Mouse (Mus musculus): ENCODE measurements around the gene Hcfc1r1. TPM values are rescaled to one million over a fixed set of nuclear protein-coding genes. Genes with fewer than 3 reads are reported as not detected.

Hcfc1r1 gene
- total and polyA plus RNA-seq, 2 experiments from 2014 or later, result 214 to 328 TPM

GRCm38 (mm10) chr17:23719455-23719854, 46.1 kb downstream of the Hcfc1r1 start:
- H3K4me3 ChIP-seq (ENCODE audit: low read depth, low read length), result no peak overlapping the region
- TF ChIP-seq CTCF (IDR thresholded peaks at IDR 0.05; ENCODE audit: low read depth), result no peak
- no peak for TF ChIP-seq EP300 (IDR thresholded peaks at IDR 0.05; ENCODE audit: low read depth)
- H3K4me1 ChIP-seq (ENCODE audit: control insufficient read depth, insufficient read depth), result no peaks in the 10 kb centered on the region
- H3K27me3 ChIP-seq (ENCODE audit: control insufficient read depth, insufficient read depth, low read length), result no peaks in the 10 kb centered on the region
- 31% methylated on average over 1 of the region's 1 CpGs for WGBS
- H3K36me3 ChIP-seq (replicated peaks; ENCODE audit: control insufficient read depth, insufficient read depth, low read length), result no peaks in the 10 kb centered on the region
- no peak overlapping the region for H3K27ac ChIP-seq (ENCODE audit: low read depth)
- H3K9me3 ChIP-seq (replicated peaks; ENCODE audit: control insufficient read depth, low read length), result no peaks in the 10 kb centered on the region
- H3K9ac ChIP-seq (replicated peaks; ENCODE audit: low read depth, low read length), result no peak overlapping the region
- no peak for ATAC-seq (ENCODE audit: insufficient read depth, low read depth)
- no peak overlapping the region for H3K4me2 ChIP-seq (ENCODE audit: low read depth, low read length)
- DNase-seq (ENCODE audit: low spot score), result no peak

DNA sequence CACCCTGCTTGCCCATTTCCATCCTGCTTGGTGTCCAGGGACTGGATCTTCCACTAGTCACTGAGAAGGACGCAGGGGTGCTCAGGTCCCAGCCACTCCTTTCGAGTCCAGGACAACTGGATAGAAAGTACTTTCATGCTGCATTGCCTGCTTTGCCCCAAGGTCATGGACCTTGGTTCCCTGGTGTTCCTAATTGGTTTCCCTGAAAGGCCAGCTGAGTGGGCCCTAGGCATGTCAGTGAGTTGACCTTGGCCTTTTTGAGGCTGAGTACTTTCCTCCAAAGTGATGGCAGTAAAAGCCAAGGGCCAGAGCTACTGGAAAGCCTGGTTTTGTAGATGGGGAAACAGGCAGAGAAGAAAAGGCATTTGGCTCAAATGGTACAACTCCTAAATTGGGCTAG, 48.5 kb downstream of the Hcfc1r1 start:
- Histone ChIP-seq H3K27me3 (ENCODE audit: control insufficient read depth, insufficient read depth, low read length) (no peaks in the 10 kb centered on the region), H3K4me2 (ENCODE audit: low read depth, low read length) (no peak overlapping the region), H3K4me3 (ENCODE audit: low read depth, low read length) (no peak overlapping the region), H3K9ac (replicated peaks; ENCODE audit: low read depth, low read length) (no peak overlapping the region), H3K36me3 (replicated peaks; ENCODE audit: control insufficient read depth, insufficient read depth, low read length) (no peaks in the 10 kb centered on the region), H3K4me1 (ENCODE audit: control insufficient read depth, insufficient read depth) (peaks cover 6% of the 10 kb centered on the region; the same call in 1 of the 2 replicates), H3K27ac (ENCODE audit: low read depth) (no peak overlapping the region), H3K9me3 (replicated peaks; ENCODE audit: control insufficient read depth, low read length) (no peaks in the 10 kb centered on the region)
- DNase-seq (ENCODE audit: low spot score) (no peak), ATAC-seq (ENCODE audit: insufficient read depth, low read depth) (no peak)
- TF ChIP-seq EP300 (IDR thresholded peaks at IDR 0.05; ENCODE audit: low read depth), result no peak
- TF ChIP-seq CTCF (IDR thresholded peaks at IDR 0.05; ENCODE audit: low read depth), result no peak
- WGBS, result 84% methylated on average over 2 of the region's 2 CpGs

DNA sequence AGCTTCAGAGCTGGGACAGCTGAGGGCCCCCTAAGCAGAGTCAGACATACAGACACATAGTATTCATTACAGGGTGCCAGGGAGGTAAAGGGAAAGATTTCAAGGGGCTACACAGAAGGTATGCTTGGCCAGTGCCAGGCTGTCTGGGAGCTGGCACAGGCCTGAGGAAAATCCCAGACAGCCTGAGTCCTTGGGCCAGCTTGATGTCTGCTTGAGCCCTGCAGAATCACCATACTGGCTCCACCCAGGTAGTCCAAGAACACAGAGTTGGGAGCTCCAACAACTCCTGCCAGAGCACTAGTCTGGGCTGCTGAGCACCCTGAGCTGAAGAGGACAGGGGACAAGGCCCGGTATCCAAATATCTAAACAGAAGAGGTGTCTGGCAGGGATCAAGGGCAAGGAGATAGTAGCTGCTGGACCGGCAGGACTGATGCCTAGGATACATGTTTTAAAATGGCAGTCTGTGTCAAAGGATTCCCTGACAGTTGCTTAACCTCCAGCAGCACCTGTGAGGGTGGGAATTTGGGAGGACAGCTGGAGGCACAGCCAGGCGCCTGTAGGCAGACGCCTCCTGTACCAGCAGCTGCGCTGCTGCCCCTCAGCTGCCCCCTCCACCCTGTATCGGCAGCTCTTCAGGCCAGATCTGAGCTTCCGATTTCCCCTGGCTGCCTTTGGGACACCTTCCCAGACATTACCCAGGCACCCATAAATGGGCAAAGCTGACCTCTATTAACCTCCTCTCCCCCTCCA, 49.2 kb downstream of the Hcfc1r1 start, which contains the start of gene 1520401A03Rik:
Gene 1520401A03Rik, minus strand, starts transcription at position 408 of the 750 bp plus-strand sequence.
- 48% methylated on average over 7 of the region's 7 CpGs for WGBS
- no peak for TF ChIP-seq CTCF (IDR thresholded peaks at IDR 0.05; ENCODE audit: low read depth)
- no peak for TF ChIP-seq EP300 (IDR thresholded peaks at IDR 0.05; ENCODE audit: low read depth)
- DNase-seq (ENCODE audit: low spot score) (no peak), ATAC-seq (ENCODE audit: insufficient read depth, low read depth) (no peak)
- H3K36me3 ChIP-seq (replicated peaks; ENCODE audit: control insufficient read depth, insufficient read depth, low read length), result no peaks in the 10 kb centered on the region
- peaks cover 6% of the 10 kb centered on the region; the same call in 1 of the 2 replicates for H3K4me1 ChIP-seq (ENCODE audit: control insufficient read depth, insufficient read depth)
- H3K27ac ChIP-seq (ENCODE audit: low read depth), result no peak within 1 kb of the TSS
- no peak within 1 kb of the TSS for H3K4me3 ChIP-seq (ENCODE audit: low read depth, low read length)
- no peaks in the 10 kb centered on the region for H3K9me3 ChIP-seq (replicated peaks; ENCODE audit: control insufficient read depth, low read length)
- no peak within 1 kb of the TSS for H3K9ac ChIP-seq (replicated peaks; ENCODE audit: low read depth, low read length)
- H3K27me3 ChIP-seq (ENCODE audit: control insufficient read depth, insufficient read depth, low read length), result no peaks in the 10 kb centered on the region
- no peak within 1 kb of the TSS for H3K4me2 ChIP-seq (ENCODE audit: low read depth, low read length)

Other genes with a start within 250 kb of the Hcfc1r1 start
- not detected in 2 replicates for gene Vmn2r117, start 193.9 kb upstream of the Hcfc1r1 start, total RNA-seq (2014; rRNA removed; ENCODE audit: low replicate concordance)
- gene Vmn2r117, start 193.9 kb upstream of the Hcfc1r1 start, polyA plus RNA-seq (2015; fragmentation: Nextera tagmentation; extraction: Ambion mirVana), result not detected in 2 replicates
- gene Zfp213, start 109.4 kb upstream of the Hcfc1r1 start, total RNA-seq (2014; rRNA removed; ENCODE audit: low replicate concordance), result 12.6 and 21.4 TPM in 2 replicates
- gene Zfp213, start 109.4 kb upstream of the Hcfc1r1 start, polyA plus RNA-seq (2015; fragmentation: Nextera tagmentation; extraction: Ambion mirVana), result 9.6 and 9.8 TPM in 2 replicates
- gene Zfp13, start 74.1 kb upstream of the Hcfc1r1 start, total RNA-seq (2014; rRNA removed; ENCODE audit: low replicate concordance), result 17.9 and 18.5 TPM in 2 replicates
- gene Zfp13, start 74.1 kb upstream of the Hcfc1r1 start, polyA plus RNA-seq (2015; fragmentation: Nextera tagmentation; extraction: Ambion mirVana), result 5.3 and 6.4 TPM in 2 replicates
- gene Zscan10, start 72.7 kb upstream of the Hcfc1r1 start, total RNA-seq (2014; rRNA removed; ENCODE audit: low replicate concordance), result not detected in 2 replicates
- gene Zscan10, start 72.7 kb upstream of the Hcfc1r1 start, polyA plus RNA-seq (2015; fragmentation: Nextera tagmentation; extraction: Ambion mirVana), result not detected in 2 replicates
- 0.19 and 0.88 TPM in 2 replicates for gene Mmp25, start 28.3 kb upstream of the Hcfc1r1 start, total RNA-seq (2014; rRNA removed; ENCODE audit: low replicate concordance)
- gene Mmp25, start 28.3 kb upstream of the Hcfc1r1 start, polyA plus RNA-seq (2015; fragmentation: Nextera tagmentation; extraction: Ambion mirVana), result 0.15 and 0.25 TPM in 2 replicates
- gene Bicdl2, start 13.1 kb upstream of the Hcfc1r1 start, total RNA-seq (2014; rRNA removed; ENCODE audit: low replicate concordance), result not detected in 2 replicates
- gene Bicdl2, start 13.1 kb upstream of the Hcfc1r1 start, polyA plus RNA-seq (2015; fragmentation: Nextera tagmentation; extraction: Ambion mirVana), result 0.05 and 0.10 TPM in 2 replicates
- 22.4 and 35.2 TPM in 2 replicates for gene Thoc6, start 286 bp downstream of the Hcfc1r1 start, total RNA-seq (2014; rRNA removed; ENCODE audit: low replicate concordance)
- gene Thoc6, start 286 bp downstream of the Hcfc1r1 start, polyA plus RNA-seq (2015; fragmentation: Nextera tagmentation; extraction: Ambion mirVana), result 22.1 and 23.2 TPM in 2 replicates
- gene Tnfrsf12a, start 3.9 kb downstream of the Hcfc1r1 start, total RNA-seq (2014; rRNA removed; ENCODE audit: low replicate concordance), result 275 and 286 TPM in 2 replicates
- gene Tnfrsf12a, start 3.9 kb downstream of the Hcfc1r1 start, polyA plus RNA-seq (2015; fragmentation: Nextera tagmentation; extraction: Ambion mirVana), result 121 and 160 TPM in 2 replicates
- gene Cldn6, start 5.7 kb downstream of the Hcfc1r1 start, total RNA-seq (2014; rRNA removed; ENCODE audit: low replicate concordance), result not detected in 2 replicates
- not detected in 2 replicates for gene Cldn6, start 5.7 kb downstream of the Hcfc1r1 start, polyA plus RNA-seq (2015; fragmentation: Nextera tagmentation; extraction: Ambion mirVana)
- gene Cldn9, start 10.4 kb downstream of the Hcfc1r1 start, total RNA-seq (2014; rRNA removed; ENCODE audit: low replicate concordance), result not detected in 2 replicates
- gene Cldn9, start 10.4 kb downstream of the Hcfc1r1 start, polyA plus RNA-seq (2015; fragmentation: Nextera tagmentation; extraction: Ambion mirVana), result not detected in 2 replicates
- not detected in 2 replicates for gene 1520401A03Rik, start 49.2 kb downstream of the Hcfc1r1 start, total RNA-seq (2014; rRNA removed; ENCODE audit: low replicate concordance)
- not detected in 2 replicates for gene 1520401A03Rik, start 49.2 kb downstream of the Hcfc1r1 start, polyA plus RNA-seq (2015; fragmentation: Nextera tagmentation; extraction: Ambion mirVana)
- gene Pkmyt1, start 52.7 kb downstream of the Hcfc1r1 start, total RNA-seq (2014; rRNA removed; ENCODE audit: low replicate concordance), result 18.2 and 21.7 TPM in 2 replicates
- 8.6 and 9.0 TPM in 2 replicates for gene Pkmyt1, start 52.7 kb downstream of the Hcfc1r1 start, polyA plus RNA-seq (2015; fragmentation: Nextera tagmentation; extraction: Ambion mirVana)
- gene Paqr4, start 67.3 kb downstream of the Hcfc1r1 start, total RNA-seq (2014; rRNA removed; ENCODE audit: low replicate concordance), result 21.7 and 28.7 TPM in 2 replicates
- gene Paqr4, start 67.3 kb downstream of the Hcfc1r1 start, polyA plus RNA-seq (2015; fragmentation: Nextera tagmentation; extraction: Ambion mirVana), result 13.6 and 15.8 TPM in 2 replicates
- gene Kremen2, start 72.2 kb downstream of the Hcfc1r1 start, total RNA-seq (2014; rRNA removed; ENCODE audit: low replicate concordance), result 0.97 TPM in 1 of 2 replicates, not detected in the other
- gene Kremen2, start 72.2 kb downstream of the Hcfc1r1 start, polyA plus RNA-seq (2015; fragmentation: Nextera tagmentation; extraction: Ambion mirVana), result not detected in 2 replicates
- 54.5 and 72.2 TPM in 2 replicates for gene Flywch1, start 98.0 kb downstream of the Hcfc1r1 start, total RNA-seq (2014; rRNA removed; ENCODE audit: low replicate concordance)
- 32.4 and 34.8 TPM in 2 replicates for gene Flywch1, start 98.0 kb downstream of the Hcfc1r1 start, polyA plus RNA-seq (2015; fragmentation: Nextera tagmentation; extraction: Ambion mirVana)
- gene Flywch2, start 112.5 kb downstream of the Hcfc1r1 start, total RNA-seq (2014; rRNA removed; ENCODE audit: low replicate concordance), result 3.8 TPM in 1 of 2 replicates, not detected in the other
- 4.5 and 4.9 TPM in 2 replicates for gene Flywch2, start 112.5 kb downstream of the Hcfc1r1 start, polyA plus RNA-seq (2015; fragmentation: Nextera tagmentation; extraction: Ambion mirVana)
- 72.8 and 85.9 TPM in 2 replicates for gene Srrm2, start 116.9 kb downstream of the Hcfc1r1 start, total RNA-seq (2014; rRNA removed; ENCODE audit: low replicate concordance)
- gene Srrm2, start 116.9 kb downstream of the Hcfc1r1 start, polyA plus RNA-seq (2015; fragmentation: Nextera tagmentation; extraction: Ambion mirVana), result 184 and 196 TPM in 2 replicates
- 767 and 972 TPM in 2 replicates for gene Elob, start 155.5 kb downstream of the Hcfc1r1 start, total RNA-seq (2014; rRNA removed; ENCODE audit: low replicate concordance)
- 1,036 and 1,119 TPM in 2 replicates for gene Elob, start 155.5 kb downstream of the Hcfc1r1 start, polyA plus RNA-seq (2015; fragmentation: Nextera tagmentation; extraction: Ambion mirVana)
- gene Prss33, start 162.5 kb downstream of the Hcfc1r1 start, total RNA-seq (2014; rRNA removed; ENCODE audit: low replicate concordance), result not detected in 2 replicates
- not detected in 2 replicates for gene Prss33, start 162.5 kb downstream of the Hcfc1r1 start, polyA plus RNA-seq (2015; fragmentation: Nextera tagmentation; extraction: Ambion mirVana)
- not detected in 2 replicates for gene Prss32, start 170.3 kb downstream of the Hcfc1r1 start, total RNA-seq (2014; rRNA removed; ENCODE audit: low replicate concordance)
- gene Prss32, start 170.3 kb downstream of the Hcfc1r1 start, polyA plus RNA-seq (2015; fragmentation: Nextera tagmentation; extraction: Ambion mirVana), result not detected in 2 replicates
- gene Prss41, start 170.6 kb downstream of the Hcfc1r1 start, total RNA-seq (2014; rRNA removed; ENCODE audit: low replicate concordance), result not detected in 2 replicates
- not detected in 2 replicates for gene Prss41, start 170.6 kb downstream of the Hcfc1r1 start, polyA plus RNA-seq (2015; fragmentation: Nextera tagmentation; extraction: Ambion mirVana)
- gene Prss21, start 194.5 kb downstream of the Hcfc1r1 start, total RNA-seq (2014; rRNA removed; ENCODE audit: low replicate concordance), result not detected in 2 replicates
- gene Prss21, start 194.5 kb downstream of the Hcfc1r1 start, polyA plus RNA-seq (2015; fragmentation: Nextera tagmentation; extraction: Ambion mirVana), result not detected in 2 replicates
- gene Dcpp1, start 207.3 kb downstream of the Hcfc1r1 start, total RNA-seq (2014; rRNA removed; ENCODE audit: low replicate concordance), result not detected in 2 replicates
- gene Dcpp1, start 207.3 kb downstream of the Hcfc1r1 start, polyA plus RNA-seq (2015; fragmentation: Nextera tagmentation; extraction: Ambion mirVana), result not detected in 2 replicates
- gene Dcpp2, start 207.3 kb downstream of the Hcfc1r1 start, total RNA-seq (2014; rRNA removed; ENCODE audit: low replicate concordance), result not detected in 2 replicates
- gene Dcpp2, start 207.3 kb downstream of the Hcfc1r1 start, polyA plus RNA-seq (2015; fragmentation: Nextera tagmentation; extraction: Ambion mirVana), result not detected in 2 replicates
- not detected in 2 replicates for gene Dcpp3, start 243.9 kb downstream of the Hcfc1r1 start, total RNA-seq (2014; rRNA removed; ENCODE audit: low replicate concordance)
- gene Dcpp3, start 243.9 kb downstream of the Hcfc1r1 start, polyA plus RNA-seq (2015; fragmentation: Nextera tagmentation; extraction: Ambion mirVana), result not detected in 2 replicates